Mouse (Mus musculus): Measurements from ENCODE around the gene Rsrc1.
"Not testable (repeated sequence)": the region's sequence is repeated elsewhere in the genome, so short reads cannot be mapped to it uniquely, and the experiment has no call there.

The Rsrc1 gene

GRCm38 (mm10) chr3:66985539-66986286, 4.5 kb downstream of the Rsrc1 start:
- DNase-seq, result peak; percentile 66

- DNase-seq, result no peak
These were observed 5.0 kb downstream of the Rsrc1 start for GRCm38 (mm10) chr3:66986287-66986560.

- DNase-seq, result no peak
These were observed 15.6 kb downstream of the Rsrc1 start for GRCm38 (mm10) chr3:66996820-66997219.

- no peak for DNase-seq
These were observed 55.3 kb downstream of the Rsrc1 start for GRCm38 (mm10) chr3:67036387-67037062.

DNA sequence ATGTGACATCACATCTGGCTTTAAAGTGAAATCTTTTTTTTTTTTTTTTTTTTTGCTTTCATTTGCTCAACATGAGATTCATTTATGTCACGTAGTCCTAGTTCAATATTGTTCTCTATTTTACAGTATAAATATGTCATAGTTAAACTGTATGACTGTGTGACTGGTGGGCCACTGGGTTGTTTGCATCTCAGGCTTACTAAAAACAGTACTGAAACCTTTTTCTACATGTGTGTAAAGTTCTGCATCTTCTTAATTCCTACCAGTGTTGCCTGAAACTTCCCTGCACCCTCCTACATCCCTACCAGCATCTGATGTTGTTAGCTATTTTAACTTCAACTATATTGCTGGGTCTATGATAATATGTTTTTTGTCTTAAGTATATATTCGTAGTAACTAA, 78.6 kb downstream of the Rsrc1 start:
- no peak for DNase-seq

- DNase-seq, result no peak
These were observed 89.6 kb downstream of the Rsrc1 start for GRCm38 (mm10) chr3:67070575-67071488.

GRCm38 (mm10) chr3:67073653-67074052, 92.5 kb downstream of the Rsrc1 start:
- DNase-seq, result not testable (repeated sequence)

DNA sequence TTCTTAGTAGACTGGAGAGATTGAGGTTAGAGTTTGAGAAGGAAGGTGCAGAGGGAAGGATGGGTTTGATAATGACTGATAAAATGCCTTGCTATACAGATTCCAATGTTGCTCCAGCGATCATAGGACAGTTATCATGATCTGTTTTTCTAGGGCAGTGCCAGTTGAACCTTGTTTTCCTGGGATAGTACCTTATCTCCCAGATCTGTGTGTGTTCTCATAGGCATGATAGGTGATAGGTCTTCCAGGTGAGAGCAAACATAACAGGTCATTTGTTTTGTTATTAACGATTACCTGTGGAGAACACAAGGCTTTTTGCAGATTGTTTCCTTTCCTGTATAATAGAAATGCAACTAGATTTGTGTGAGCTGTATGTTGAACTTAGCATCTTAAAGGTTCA, 94.3 kb downstream of the Rsrc1 start:
- no peak for DNase-seq

DNA sequence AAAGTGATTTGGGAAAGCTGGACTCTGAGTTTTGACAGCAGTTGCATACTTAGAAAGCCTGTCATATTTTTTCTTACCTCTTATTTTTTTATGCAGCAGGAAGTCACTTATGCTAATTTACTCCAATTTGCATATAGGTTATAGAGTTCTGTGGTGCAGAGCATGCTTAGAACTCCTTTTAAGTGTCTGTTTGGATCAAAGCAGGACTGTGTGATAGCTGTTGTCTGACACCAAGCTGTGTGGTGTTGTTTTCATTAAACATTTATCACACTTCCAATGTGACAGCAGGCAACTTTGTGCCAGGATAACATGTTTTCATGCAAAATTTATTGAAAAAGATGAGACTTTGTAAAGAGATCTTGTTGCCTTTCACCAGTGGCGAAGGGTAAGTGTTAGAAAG, 103.6 kb downstream of the Rsrc1 start:
- DNase-seq, result no peak

DNA sequence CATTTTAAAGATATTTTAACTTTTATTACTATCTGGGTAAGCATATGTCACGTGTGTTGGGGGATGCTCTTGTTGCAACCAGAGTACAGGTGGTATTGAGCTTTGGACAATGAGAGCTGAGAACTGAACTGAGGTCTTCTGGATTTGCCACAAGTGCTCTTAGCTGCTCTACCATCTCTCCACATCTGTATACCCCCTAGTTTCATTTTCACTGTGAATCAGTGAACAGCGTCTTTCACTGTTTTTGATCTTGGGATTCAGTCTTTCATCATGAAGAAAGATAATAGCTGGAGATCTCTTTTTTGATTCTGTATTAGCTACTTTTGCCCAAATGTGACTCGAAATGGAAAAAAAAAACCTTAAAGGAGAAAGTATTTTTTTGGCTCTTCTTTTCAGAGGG, 127.2 kb downstream of the Rsrc1 start:
- DNase-seq, result no peak

DNA sequence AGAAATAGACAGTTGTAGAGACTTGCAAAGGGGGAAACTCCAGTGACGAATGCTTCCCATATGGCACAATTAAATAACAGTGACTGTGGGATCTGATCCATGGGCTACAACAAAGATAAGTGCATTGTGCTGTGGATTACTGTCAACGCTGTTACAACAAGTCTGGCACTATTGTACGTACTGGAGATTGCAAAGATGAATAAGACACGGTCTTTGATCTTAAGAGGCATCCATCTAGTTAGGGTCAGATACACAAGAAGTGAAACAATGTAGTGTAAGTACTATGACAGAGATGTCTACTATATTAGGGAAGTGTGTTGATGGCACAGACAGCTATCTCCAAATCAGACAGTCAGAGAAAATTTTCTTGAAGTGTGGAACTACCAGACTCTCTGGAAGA, 135.1 kb downstream of the Rsrc1 start:
- no peak for DNase-seq

DNA sequence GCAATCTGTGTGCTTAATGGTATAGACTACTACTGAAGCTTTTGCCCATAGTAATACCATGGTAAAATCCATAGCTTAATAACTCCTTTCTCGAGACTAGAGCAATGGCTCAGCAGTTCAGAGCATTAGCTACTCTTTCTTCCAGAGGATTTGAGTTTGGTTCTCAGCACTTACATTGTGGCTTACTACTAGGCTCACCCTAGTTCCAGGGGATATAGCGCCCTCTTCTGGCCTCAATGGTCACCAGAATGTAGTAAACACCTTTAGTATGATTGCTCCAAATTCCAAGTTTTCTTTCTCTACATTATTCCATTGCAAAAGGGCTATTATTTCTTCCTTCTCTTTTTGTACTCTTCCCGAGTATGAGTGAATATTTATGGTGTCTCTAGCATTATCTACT, 151.3 kb downstream of the Rsrc1 start:
- DNase-seq, result no peak

DNA sequence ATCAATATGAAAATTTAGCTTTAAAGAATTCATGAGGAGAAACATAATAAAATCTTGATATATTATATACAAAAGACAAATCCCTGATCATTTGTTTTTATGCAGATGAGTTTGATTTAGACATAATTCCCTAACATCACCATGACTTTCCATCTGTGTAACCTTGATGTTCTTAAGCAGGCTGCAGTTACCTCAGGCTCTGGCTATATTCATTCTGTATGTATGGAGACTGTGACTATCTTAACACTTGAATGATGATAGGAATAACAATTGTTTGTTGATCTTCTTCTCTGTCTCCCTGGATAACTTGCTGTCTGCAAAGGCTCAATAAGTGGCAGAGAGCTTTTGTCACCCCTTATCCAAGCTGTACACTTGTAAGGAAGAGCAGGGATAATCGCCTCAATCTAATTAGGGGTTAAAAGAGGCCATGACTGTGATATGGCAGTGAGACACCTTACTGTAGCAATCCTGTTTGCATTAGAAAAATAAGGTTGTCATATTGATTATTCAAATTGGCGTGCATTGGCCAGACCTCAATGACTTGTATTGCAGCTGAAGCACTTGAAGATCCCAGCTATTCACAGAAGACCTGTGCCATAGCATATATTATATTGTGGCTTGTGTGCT, 154.7 kb downstream of the Rsrc1 start:
- DNase-seq, result no peak

DNA sequence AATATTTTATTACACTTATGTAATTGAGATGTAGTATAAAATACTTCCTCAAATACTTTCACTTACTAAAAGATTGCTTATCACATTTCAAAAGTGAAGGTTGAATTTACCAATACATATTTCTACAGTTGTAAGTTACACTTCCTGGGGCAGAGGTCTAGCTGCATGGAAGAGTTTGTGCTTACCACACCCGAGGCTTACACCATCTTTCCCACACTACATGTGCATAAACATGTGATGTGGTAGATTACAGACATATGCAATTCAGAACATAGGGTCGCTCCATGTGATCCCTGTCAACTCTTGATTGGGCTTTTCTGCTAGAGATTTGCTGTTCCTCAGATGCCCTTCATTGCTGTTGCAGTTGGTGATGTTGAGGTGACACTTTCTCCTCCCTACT, 163.8 kb downstream of the Rsrc1 start:
- no peak for DNase-seq

DNA sequence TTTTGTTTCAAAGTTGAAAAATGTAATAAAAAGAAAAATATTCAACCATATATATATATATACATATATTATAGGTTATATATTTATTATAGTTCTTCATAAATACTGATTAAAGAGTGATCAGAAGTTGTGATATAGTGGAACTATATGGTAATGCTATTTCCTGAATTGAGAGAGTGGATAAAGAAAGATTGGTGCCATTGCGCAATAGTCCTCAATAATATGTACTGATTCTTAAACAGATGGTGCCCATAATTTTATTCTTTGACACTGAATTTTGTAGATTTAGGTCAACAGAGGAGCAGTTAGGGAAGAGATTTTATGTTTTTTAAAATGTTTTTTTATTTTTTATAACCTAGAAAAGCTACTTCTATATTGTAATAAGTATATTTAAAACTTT, 165.1 kb downstream of the Rsrc1 start:
- DNase-seq, result no peak

DNA sequence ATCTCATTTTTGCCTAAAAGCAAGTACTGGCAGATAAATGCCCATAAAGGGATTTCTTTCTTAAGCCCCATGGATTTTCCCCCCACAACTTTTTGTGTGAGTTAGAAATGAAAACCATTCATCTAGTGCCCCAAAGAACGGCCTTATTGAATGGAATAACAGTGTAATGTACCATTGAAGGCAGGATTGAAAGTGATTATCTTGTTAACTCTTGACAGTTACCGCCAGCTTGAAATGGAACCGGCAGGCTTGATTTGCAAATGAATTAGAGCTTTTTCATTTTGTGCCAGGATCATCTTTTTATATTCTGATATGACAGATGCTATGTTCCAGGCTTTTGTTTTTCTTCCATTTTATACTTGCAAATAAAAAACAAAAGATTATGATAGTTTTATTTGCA, 166.1 kb downstream of the Rsrc1 start:
- no peak for DNase-seq

- DNase-seq, result no peak
These were observed 216.0 kb downstream of the Rsrc1 start for GRCm38 (mm10) chr3:67197179-67197578.

- no peak for DNase-seq
These were observed 231.9 kb downstream of the Rsrc1 start for GRCm38 (mm10) chr3:67213047-67213457.

- DNase-seq, result no peak
These were observed 251.5 kb downstream of the Rsrc1 start for GRCm38 (mm10) chr3:67232617-67233241.

DNA sequence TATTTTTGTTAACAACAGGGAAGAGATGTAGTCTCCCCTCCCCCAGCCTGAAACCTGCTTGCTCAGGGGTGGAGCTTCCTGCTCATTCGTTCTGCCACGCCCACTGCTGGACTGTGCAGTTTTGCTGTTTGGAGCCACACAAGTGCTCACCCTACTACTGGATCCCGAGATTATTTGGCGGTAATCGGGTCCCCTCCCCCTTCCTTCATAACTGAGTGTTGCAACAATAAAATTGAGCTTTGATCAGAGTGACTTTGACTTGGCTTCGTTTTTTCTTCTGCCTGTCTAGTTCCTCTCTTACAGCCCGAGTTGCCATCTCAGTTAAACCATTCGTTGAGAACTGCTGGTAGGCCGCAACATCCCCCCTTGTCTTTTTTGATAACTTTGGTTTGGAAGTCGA, 261.3 kb downstream of the Rsrc1 start:
- not testable (repeated sequence) for DNase-seq

- DNase-seq, result no peak
These were observed 286.3 kb downstream of the Rsrc1 start for GRCm38 (mm10) chr3:67267448-67267847.

- no peak for DNase-seq
These were observed 298.6 kb downstream of the Rsrc1 start for GRCm38 (mm10) chr3:67279781-67280180.

GRCm38 (mm10) chr3:67280247-67280646, 299.1 kb downstream of the Rsrc1 start:
- no peak for DNase-seq
